Mouse (Mus musculus) thymus, postnatal 4 days (tissue): Measurements from ENCODE around the gene Tomm7.
"Not testable (repeated sequence)": the region's sequence is repeated elsewhere in the genome, so short reads cannot be mapped to it uniquely, and the experiment has no call there.

Experiments
- DNase-seq: peaks from one replicate; pipeline ENCODE4 v3.0.0; 2021

Gene Tomm7

GRCm38 (mm10) chr5:23843674-23844530, at the start of gene Tomm7:
TSS of gene Tomm7 (minus strand) at chr5:23844161.
- peak; percentile 97 for DNase-seq

GRCm38 (mm10) chr5:23893156-23893863, 49.3 kb upstream of the Tomm7 start:
- DNase-seq: no peak

- peak; percentile 72 for DNase-seq
These were observed 46.8 kb upstream of the Tomm7 start for GRCm38 (mm10) chr5:23890734-23891133.

- no peak for DNase-seq
These were observed 45.5 kb upstream of the Tomm7 start for GRCm38 (mm10) chr5:23889461-23889860.

GRCm38 (mm10) chr5:23887111-23887510, 43.1 kb upstream of the Tomm7 start:
- no peak for DNase-seq

- DNase-seq: no peak
These were observed 30.5 kb upstream of the Tomm7 start for GRCm38 (mm10) chr5:23874457-23874856.

- DNase-seq: no peak
These were observed 28.6 kb upstream of the Tomm7 start for GRCm38 (mm10) chr5:23872586-23872985.

- DNase-seq: not testable (repeated sequence)
These were observed 27.4 kb upstream of the Tomm7 start for GRCm38 (mm10) chr5:23871323-23871722.

GRCm38 (mm10) chr5:23865941-23866340, 22.0 kb upstream of the Tomm7 start:
- DNase-seq: no peak

- DNase-seq: no peak
These were observed 20.3 kb upstream of the Tomm7 start for GRCm38 (mm10) chr5:23864054-23864965.

- no peak for DNase-seq
These were observed 19.4 kb upstream of the Tomm7 start for GRCm38 (mm10) chr5:23863166-23864053.

- DNase-seq: no peak
These were observed 18.3 kb upstream of the Tomm7 start for GRCm38 (mm10) chr5:23862291-23862690.

GRCm38 (mm10) chr5:23861721-23862120, 17.8 kb upstream of the Tomm7 start:
- DNase-seq: no peak

- DNase-seq: no peak
These were observed 15.9 kb upstream of the Tomm7 start for GRCm38 (mm10) chr5:23859896-23860295.

GRCm38 (mm10) chr5:23859087-23859718, 15.2 kb upstream of the Tomm7 start:
- no peak for DNase-seq

- no peak for DNase-seq
These were observed 14.7 kb upstream of the Tomm7 start for GRCm38 (mm10) chr5:23858643-23859042.

GRCm38 (mm10) chr5:23858001-23858400, 14.0 kb upstream of the Tomm7 start:
- DNase-seq: no peak

- no peak for DNase-seq
These were observed 13.2 kb upstream of the Tomm7 start for GRCm38 (mm10) chr5:23857189-23857588.

GRCm38 (mm10) chr5:23856164-23856563, 12.2 kb upstream of the Tomm7 start:
- no peak for DNase-seq

- no peak for DNase-seq
These were observed 11.5 kb upstream of the Tomm7 start for GRCm38 (mm10) chr5:23855484-23855883.

GRCm38 (mm10) chr5:23852916-23853315, 9.0 kb upstream of the Tomm7 start:
- peak; percentile 49 for DNase-seq
